Mouse (Mus musculus) forebrain, embryonic 10.5 days (tissue): Measurements from ENCODE around the gene Ttyh1. TPM values are rescaled to one million over a fixed set of nuclear protein-coding genes. Genes with fewer than 3 reads are reported as not detected.
A peak's percentile ranks its signal among the peaks of the same experiment; 100 is the strongest.

Experiments
- DNase-seq: peaks from one replicate; pipeline ENCODE4 v3.0.0-alpha.2; 2017; ENCODE audit warnings: low spot score; ENCODE audit errors: extremely low spot score
- H3K27ac ChIP-seq: fragments of 300-500 bp; sonication (generic); 2 replicates; pipeline ENCODE4 v1.5.1; 2016; ENCODE audit warnings: mild to moderate bottlenecking
- H3K27me3 ChIP-seq: fragments of 300-500 bp; sonication (generic); 2 replicates; pipeline ENCODE4 v1.6.1; 2016; ENCODE audit warnings: mild to moderate bottlenecking; ENCODE audit not compliant: poor library complexity, severe bottlenecking
- H3K36me3 ChIP-seq: fragments of 300-500 bp; sonication (generic); replicated peaks from 2 replicates; pipeline ENCODE4 v1.6.1; 2016; ENCODE audit warnings: mild to moderate bottlenecking, moderate library complexity
- H3K4me1 ChIP-seq: fragments of 300-500 bp; sonication (generic); 2 replicates; pipeline ENCODE4 v1.6.1; 2016
- H3K4me3 ChIP-seq: fragments of 300-500 bp; sonication (generic); 2 replicates; pipeline ENCODE4 v1.5.1; 2016; ENCODE audit warnings: mild to moderate bottlenecking, moderate library complexity
- H3K9me3 ChIP-seq: fragments of 300-500 bp; sonication (generic); 2 replicates; pipeline ENCODE4 v1.6.1; 2016; ENCODE audit warnings: mild to moderate bottlenecking, moderate library complexity
- WGBS: fragments of 180-500 bp; shearing (Covaris S2); methylation state at CpG from one replicate; pipeline ENCODE4 v1.1.7; 2016; 5-methylcytosine and 5-hydroxymethylcytosine counted together
- polyA plus RNA-seq: library from polyadenylated mRNA; unstranded; fragments of >200 nt; fragmentation: Nextera tagmentation; extraction: Ambion mirVana; gene quantifications from 2 replicates; pipeline ENCODE4 v1.2.1, GENCODE M21; 2016

Ttyh1 gene
- polyA plus RNA-seq, 1 experiment from 2014 or later = 33.0 TPM

GRCm38 (mm10) chr7:4138181-4138580 is 19.0 kb downstream of the Ttyh1 start:
- Histone ChIP-seq H3K4me1 (peaks cover 19% of the 10 kb centered on the region), H3K36me3 (peaks cover 64% of the 10 kb centered on the region), H3K27ac (peak overlapping the region; percentile 95; the same call in 1 of the 2 replicates), H3K27me3 (no peaks in the 10 kb centered on the region), H3K9me3 (no peaks in the 10 kb centered on the region), H3K4me3 (peak overlapping the region; percentile 79)
- 92% methylated on average over 2 of the region's 2 CpGs for WGBS
- DNase-seq = no peak

DNA sequence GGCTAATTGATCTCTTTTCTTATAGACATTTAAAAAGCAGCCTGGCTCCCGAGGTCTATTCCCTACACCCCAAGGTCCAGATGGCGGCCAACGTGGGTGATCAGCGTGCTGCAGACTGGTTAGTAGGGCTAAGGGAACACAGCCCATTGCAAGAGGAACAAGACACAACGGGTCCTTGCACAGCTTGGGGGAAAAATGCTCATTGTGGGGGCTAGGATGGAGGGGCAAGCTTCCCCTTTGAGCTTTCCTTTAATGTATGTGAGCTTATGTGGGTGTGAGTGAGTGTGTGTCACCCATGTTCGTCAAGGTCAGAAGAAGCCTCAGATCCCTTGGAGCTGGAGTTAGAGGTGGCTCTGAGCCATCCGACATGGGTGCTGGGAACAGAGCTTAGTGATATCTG is 19.5 kb downstream of the Ttyh1 start:
- H3K36me3 ChIP-seq = peaks cover 64% of the 10 kb centered on the region

DNA sequence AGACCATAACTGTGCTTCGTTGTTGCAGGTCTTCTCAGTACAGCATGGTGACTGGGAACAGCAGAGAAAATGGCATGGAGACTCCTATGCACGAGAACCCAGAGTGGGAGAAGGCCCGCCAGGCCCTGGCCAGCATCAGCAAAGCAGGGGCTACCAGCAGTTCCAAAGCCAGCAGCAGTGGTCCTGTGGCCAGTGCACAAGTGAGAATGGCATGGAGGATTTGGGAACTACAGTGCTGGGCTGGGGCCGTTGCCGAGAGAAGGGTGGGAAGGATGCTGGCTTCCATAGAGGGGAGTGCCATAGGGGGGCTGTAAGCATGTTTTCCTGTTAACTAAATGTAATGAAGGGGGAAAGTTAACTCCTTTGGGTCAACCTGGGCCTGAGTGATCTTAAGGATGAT is 20.2 kb downstream of the Ttyh1 start:
- H3K4me1 ChIP-seq = peaks cover 19% of the 10 kb centered on the region
- 89% methylated on average over 5 of the region's 5 CpGs for WGBS
- no peak for DNase-seq
- H3K9me3 ChIP-seq = no peaks in the 10 kb centered on the region
- 0 out of 2 replicates have a peak overlapping the region, but pooled peaks have one; percentile 1 for H3K4me3 ChIP-seq
- H3K27ac ChIP-seq = no peak overlapping the region
- H3K36me3 ChIP-seq = peaks cover 64% of the 10 kb centered on the region
- H3K27me3 ChIP-seq = no peaks in the 10 kb centered on the region

More for the DNA sequence above, 19.5 kb downstream of the Ttyh1 start:
- no peak for DNase-seq
- Histone ChIP-seq H3K4me1 (peaks cover 19% of the 10 kb centered on the region), H3K9me3 (no peaks in the 10 kb centered on the region), H3K4me3 (peak overlapping the region; percentile 79; the same call in 1 of the 2 replicates), H3K27ac (no peak overlapping the region), H3K27me3 (no peaks in the 10 kb centered on the region)
- 93% methylated on average over 7 of the region's 7 CpGs for WGBS

DNA sequence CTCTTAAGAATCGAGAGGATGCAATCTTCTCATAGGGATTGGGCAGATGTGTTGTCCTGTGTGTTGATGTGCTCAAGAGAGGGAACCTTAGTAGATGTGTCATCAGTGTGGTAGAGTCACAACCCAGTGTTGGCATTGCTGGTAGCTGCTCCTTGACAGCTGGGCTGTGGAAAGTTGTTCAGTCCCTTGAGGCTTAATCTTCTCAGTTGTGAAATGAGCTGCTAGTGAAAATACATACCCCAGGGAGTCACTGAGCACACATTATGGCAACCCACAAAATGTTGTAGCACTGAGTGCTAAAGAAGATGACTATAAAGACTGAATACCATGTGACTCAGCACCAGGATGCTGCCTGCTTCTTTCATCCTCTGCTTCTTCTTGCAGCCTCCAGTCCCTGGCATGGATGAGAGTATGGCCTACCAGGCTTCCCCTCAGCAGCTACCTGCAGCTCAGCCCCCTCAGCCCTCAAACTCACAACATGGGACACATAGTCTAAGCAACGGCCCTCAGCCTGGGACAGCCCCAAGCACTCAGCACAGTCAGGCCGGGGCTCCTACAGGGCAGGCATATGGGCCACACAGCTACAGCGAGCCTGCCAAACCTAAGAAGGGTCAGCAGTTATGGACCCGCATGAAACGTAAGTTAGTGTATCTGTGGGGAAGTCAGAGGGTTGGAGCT is 22.6 kb downstream of the Ttyh1 start:
- Histone ChIP-seq H3K4me1 (peaks cover 12% of the 10 kb centered on the region), H3K4me3 (no peak overlapping the region), H3K27ac (no peak overlapping the region), H3K36me3 (peaks cover 88% of the 10 kb centered on the region), H3K9me3 (no peaks in the 10 kb centered on the region), H3K27me3 (no peaks in the 10 kb centered on the region)
- WGBS = 98% methylated on average over 6 of the region's 6 CpGs
- no peak for DNase-seq

GRCm38 (mm10) chr7:4142796-4143445 is 23.7 kb downstream of the Ttyh1 start:
- Histone ChIP-seq H3K9me3 (no peaks in the 10 kb centered on the region), H3K27me3 (no peaks in the 10 kb centered on the region), H3K4me1 (peaks cover 8% of the 10 kb centered on the region), H3K36me3 (peaks cover 99% of the 10 kb centered on the region), H3K27ac (no peak overlapping the region), H3K4me3 (no peak overlapping the region)
- DNase-seq = peak; percentile 12
- 97% methylated on average over 10 of the region's 10 CpGs for WGBS

- WGBS = 95% methylated on average over 19 of the region's 19 CpGs
- Histone ChIP-seq H3K27ac (no peak overlapping the region), H3K27me3 (no peaks in the 10 kb centered on the region), H3K9me3 (no peaks in the 10 kb centered on the region), H3K36me3 (peaks cover 100% of the 10 kb centered on the region), H3K4me1 (peaks cover 7% of the 10 kb centered on the region), H3K4me3 (no peak overlapping the region)
- peak; percentile 6 for DNase-seq
These were observed 24.3 kb downstream of the Ttyh1 start for GRCm38 (mm10) chr7:4143506-4143905.

GRCm38 (mm10) chr7:4144046-4144445 is 24.8 kb downstream of the Ttyh1 start:
- Histone ChIP-seq H3K27ac (no peak overlapping the region), H3K36me3 (peaks cover 95% of the 10 kb centered on the region), H3K27me3 (no peaks in the 10 kb centered on the region), H3K4me3 (no peak overlapping the region), H3K4me1 (peaks cover 10% of the 10 kb centered on the region), H3K9me3 (no peaks in the 10 kb centered on the region)
- 95% methylated on average over 13 of the region's 13 CpGs for WGBS
- DNase-seq = no peak

DNA sequence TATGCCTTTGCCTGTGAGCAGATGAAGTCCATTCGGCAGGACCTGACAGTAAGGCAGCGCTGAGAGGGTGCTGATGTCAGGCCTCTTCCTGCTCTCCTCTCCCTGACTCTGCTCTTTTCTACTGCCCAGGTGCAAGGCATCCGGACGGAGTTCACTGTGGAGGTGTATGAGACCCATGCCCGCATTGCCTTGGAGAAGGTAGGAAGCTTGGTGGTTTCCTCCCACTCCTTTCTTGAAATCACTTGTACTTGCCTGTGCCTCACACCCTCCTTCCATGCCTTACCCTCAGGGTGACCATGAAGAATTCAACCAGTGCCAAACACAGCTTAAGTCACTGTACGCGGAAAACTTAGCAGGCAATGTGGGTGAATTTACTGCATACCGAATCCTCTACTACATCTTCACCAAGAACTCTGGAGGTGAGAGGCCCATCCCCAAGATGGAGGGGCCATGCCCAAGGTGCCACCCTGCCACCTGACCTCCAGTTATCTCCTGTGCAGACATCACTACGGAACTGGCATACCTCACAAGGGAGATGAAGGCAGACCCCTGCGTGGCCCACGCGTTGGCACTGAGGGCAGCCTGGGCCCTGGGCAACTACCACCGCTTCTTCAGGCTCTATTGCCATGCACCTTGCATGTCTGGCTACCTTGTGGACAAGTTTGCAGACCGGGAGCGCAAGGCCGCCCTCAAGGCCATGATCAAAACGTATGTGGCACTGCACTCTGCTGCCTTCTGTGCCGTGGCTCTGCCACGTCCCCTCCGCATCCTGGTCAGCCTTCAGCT is 25.8 kb downstream of the Ttyh1 start:
- 95% methylated on average over 20 of the region's 20 CpGs for WGBS
- Histone ChIP-seq H3K27ac (no peak overlapping the region), H3K9me3 (no peaks in the 10 kb centered on the region), H3K4me1 (peaks cover 16% of the 10 kb centered on the region), H3K36me3 (peaks cover 86% of the 10 kb centered on the region), H3K4me3 (no peak overlapping the region), H3K27me3 (peaks cover 1% of the 10 kb centered on the region)
- no peak for DNase-seq

GRCm38 (mm10) chr7:4145552-4146190 is 26.5 kb downstream of the Ttyh1 start:
- no peak overlapping the region for H3K4me3 ChIP-seq
- H3K36me3 ChIP-seq = peaks cover 79% of the 10 kb centered on the region
- peaks cover 8% of the 10 kb centered on the region for H3K27me3 ChIP-seq
- 75% methylated on average over 6 of the region's 6 CpGs for WGBS
- no peak overlapping the region for H3K27ac ChIP-seq
- no peak for DNase-seq
- H3K9me3 ChIP-seq = no peaks in the 10 kb centered on the region
- H3K4me1 ChIP-seq = peaks cover 23% of the 10 kb centered on the region

DNA sequence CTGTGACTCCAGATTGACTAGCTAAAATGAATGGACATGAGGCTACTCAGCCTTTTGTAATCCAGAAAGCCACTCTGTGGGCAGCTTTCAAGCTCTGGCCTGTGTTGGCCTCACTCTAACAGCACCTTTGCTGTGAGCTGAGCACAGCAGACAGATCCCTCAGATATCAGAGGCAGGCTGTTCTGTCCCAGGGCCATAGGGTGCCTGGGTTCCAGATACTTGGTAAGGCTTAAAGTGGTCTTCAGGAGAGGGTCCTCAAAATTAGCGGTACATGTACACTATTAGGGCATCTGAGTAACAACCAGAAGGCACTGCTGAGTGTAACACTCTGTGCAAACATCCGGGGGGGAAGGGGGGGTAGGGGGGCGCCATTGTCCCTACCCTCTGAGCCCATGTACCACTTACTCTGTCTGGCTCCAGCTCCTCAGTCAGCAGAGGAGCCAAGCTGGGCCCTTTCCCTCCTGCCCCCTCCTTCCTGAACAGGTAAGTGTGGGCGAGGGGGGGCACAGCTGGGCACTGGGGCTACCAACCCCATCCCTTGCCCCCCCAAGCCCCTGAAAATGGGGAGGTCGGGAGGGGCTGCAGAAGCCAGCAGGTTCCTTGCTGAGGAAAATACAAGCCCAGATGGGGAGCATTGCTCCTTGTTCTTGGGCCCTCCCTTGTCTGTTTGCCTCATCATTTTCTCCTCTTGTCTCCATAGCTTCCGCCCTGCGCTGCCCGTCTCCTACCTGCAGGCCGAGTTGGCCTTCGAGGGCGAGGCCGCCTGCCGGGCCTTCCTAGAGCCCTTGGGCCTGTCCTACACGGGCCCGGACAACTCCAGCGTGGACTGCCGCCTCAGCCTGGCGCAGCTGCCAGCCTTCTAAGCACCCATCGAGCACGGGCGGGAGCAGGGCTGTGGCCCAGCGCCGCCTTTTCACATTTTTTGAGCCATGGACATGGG is 27.3 kb downstream of the Ttyh1 start:
- H3K9me3 ChIP-seq = 0 out of 2 replicates have a peak, but pooled peaks cover 3% of the 10 kb centered on the region
- no peak overlapping the region for H3K4me3 ChIP-seq
- peaks cover 17% of the 10 kb centered on the region for H3K27me3 ChIP-seq
- no peak for DNase-seq
- WGBS = 94% methylated on average over 23 of the region's 23 CpGs
- no peak overlapping the region for H3K27ac ChIP-seq
- peaks cover 31% of the 10 kb centered on the region for H3K4me1 ChIP-seq
- H3K36me3 ChIP-seq = peaks cover 71% of the 10 kb centered on the region

- Histone ChIP-seq H3K4me3 (no peak overlapping the region), H3K4me1 (peaks cover 33% of the 10 kb centered on the region), H3K9me3 (0 out of 2 replicates have a peak, but pooled peaks cover 3% of the 10 kb centered on the region), H3K27ac (no peak overlapping the region), H3K36me3 (peaks cover 62% of the 10 kb centered on the region), H3K27me3 (peaks cover 25% of the 10 kb centered on the region)
- DNase-seq = no peak
- 95% methylated on average over 20 of the region's 20 CpGs for WGBS
These were observed 28.2 kb downstream of the Ttyh1 start for GRCm38 (mm10) chr7:4147371-4147770.
